Mouse (Mus musculus) cerebellum, postnatal 4 days (tissue): Measurements from ENCODE around the gene Fli1.

Experiments used
- DNase-seq, 2 experiments: peaks; one replicate each; pipeline ENCODE4 v3.0.0; 2022; ENCODE audit warnings: low spot score in 2 of 2, mixed read lengths in 1 of 2

Fli1 gene

GRCm38 (mm10) chr9:32408730-32409059 is 134.0 kb downstream of the Fli1 start:
- DNase-seq, result no peak

GRCm38 (mm10) chr9:32405191-32405925 is 137.3 kb downstream of the Fli1 start:
- DNase-seq, result peak in 1 of 2 experiments; percentile 63

DNA sequence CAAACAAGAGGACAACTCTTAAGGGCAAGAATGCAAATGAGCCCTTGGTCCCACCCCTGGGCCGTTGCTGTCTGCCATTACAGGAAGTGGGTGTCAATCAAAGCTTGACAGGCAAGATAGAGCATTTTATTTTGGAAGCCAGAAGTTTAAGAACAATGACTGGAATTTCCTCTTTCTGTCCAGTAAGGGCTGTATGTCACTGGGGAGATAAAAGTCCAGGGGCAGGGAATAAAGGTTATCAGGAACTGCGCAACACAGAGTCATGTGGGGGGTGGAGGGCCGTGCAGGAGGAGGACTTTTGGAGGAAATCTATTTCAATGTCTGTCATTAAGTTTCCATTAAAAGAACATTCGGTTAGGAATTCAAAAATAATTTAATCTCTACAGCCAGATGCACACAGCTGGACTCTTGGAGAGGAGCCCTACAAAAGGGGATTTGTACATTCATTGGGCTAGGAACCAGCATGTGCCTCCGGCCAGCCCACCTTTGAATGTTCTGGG is 141.9 kb downstream of the Fli1 start:
- DNase-seq, result no peak

- DNase-seq, result no peak
Measured at GRCm38 (mm10) chr9:32400212-32400611, 142.4 kb downstream of the Fli1 start.

- DNase-seq, result no peak
Measured at GRCm38 (mm10) chr9:32394761-32395161, 147.9 kb downstream of the Fli1 start.

GRCm38 (mm10) chr9:32392716-32393115 is 149.9 kb downstream of the Fli1 start:
- DNase-seq, result no peak

- DNase-seq, result no peak
Measured at GRCm38 (mm10) chr9:32391701-32392100, 151.0 kb downstream of the Fli1 start.

DNA sequence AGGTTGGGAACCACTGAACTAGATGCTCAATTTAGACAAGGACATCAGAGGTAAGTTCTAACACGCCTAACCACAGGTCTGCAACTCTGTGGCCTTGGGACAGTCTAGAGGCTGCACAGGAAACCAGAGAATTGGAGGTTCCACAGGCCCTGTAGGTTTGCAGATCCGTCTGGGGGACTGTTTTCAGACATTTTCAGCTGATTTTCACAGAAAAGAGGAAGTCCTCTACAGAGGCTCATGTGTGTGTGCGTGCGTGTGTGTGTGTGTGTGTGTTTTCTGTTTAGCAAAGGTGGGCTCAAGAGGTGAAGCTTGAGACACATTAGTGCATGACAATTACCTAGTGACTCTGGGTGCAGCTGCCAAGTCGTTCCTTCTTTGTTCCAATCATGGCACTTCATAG is 151.6 kb downstream of the Fli1 start:
- no peak for DNase-seq

GRCm38 (mm10) chr9:32388120-32388519 is 154.5 kb downstream of the Fli1 start:
- no peak for DNase-seq

DNA sequence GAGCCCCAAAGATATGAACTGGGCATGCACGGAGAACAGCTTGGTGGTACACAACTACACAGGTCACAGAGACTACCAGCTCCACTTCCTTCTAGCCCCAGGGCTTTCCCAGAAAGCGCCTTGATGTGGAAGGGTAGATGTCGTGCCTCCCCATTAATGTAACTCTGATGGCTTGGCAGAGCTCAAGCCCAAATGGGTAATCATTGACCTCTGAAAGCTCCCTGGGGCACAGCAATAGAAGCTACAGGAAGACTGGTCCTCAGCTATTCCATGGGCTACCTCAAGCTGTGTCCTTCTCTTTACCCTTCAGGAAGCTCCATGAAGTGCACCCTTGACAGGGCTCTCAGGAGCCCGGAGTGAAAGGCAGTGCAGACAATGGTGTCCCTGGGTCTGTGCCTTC is 157.8 kb downstream of the Fli1 start:
- DNase-seq, result no peak

DNA sequence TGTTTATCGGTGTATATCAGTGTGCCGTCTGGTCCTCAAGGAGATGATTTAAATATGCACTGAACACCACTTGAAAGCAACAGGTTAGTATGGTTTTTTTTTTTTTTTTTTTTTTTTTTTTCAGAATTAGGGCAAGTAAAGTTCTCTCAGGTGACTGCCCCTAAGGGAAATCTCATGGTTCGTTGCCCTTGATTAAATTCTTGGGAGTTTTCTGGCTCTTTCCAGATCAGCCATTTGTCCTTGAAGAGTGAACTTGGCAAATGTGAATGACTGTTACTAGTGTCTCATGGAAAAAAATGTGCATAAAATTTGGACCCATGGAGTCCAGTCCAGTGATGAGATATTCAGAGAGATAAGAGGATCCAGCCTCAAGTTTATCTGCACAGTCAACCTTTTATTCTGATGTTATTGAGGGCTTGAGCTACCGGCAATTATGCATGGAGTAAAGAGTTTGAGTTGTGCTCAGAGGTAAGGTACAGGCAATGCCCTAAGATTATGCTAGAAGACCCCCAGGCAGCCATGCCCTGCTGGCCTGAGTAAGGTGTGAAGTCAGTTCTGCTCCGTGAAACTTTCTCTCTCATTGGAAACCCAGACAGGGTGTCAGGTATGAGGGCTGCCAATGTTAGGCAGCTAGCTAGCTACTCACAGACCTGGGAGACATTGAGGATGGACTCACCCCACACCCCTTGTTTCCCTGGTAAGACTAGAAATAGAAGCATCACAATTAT is 165.6 kb downstream of the Fli1 start:
- no peak for DNase-seq

- no peak for DNase-seq
Measured at GRCm38 (mm10) chr9:32376031-32376430, 166.6 kb downstream of the Fli1 start.

DNA sequence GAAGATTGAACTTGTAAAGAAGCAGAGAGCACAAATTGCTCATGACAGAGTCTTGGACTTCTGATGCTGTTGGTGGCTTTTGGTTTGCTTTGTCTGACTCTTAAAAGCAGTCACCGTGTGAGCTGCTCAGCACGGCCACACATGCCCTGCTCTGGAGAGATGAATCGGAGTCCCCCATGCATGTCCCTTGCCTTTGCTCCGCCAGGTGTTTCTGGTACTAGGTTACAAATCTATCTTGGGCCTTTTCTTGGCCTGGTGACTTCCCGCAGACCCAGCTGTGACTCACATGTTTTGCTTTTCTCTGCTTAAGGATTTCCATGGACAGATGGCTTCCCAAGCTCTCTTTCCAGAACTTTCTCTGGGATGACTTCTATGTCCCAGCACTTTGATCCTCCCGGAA is 169.0 kb downstream of the Fli1 start:
- DNase-seq, result no peak
